Mouse (Mus musculus): ENCODE measurements around the gene Atp6v1e2.

DNA sequence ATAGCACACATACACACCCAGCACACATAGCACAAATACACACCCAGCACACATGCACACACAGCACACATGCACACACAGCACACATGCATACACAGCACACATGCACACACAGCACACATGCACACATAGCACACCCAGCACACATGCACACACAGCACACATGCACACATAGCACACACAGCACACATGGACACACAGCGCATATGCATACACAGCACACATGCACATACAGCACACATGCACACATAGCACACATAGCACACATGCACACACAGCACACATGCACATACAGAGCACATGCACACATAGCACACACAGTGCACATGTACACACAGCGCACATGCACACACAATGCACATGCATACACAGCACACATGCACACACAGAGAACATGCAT is 34.0 kb upstream of the Atp6v1e2 start:
- no peak for TF ChIP-seq CTCF (IDR thresholded peaks at IDR 0.05; ENCODE audit: control insufficient read depth, insufficient read depth, insufficient read length)
- TF ChIP-seq USF1 (IDR thresholded peaks at IDR 0.05; ENCODE audit: low read depth): no peak
- no peak for TF ChIP-seq MAX (IDR thresholded peaks at IDR 0.05)
- no peak for TF ChIP-seq MYOD1 (IDR thresholded peaks at IDR 0.05; ENCODE audit: control insufficient read depth, insufficient read length, low read depth)
- TF ChIP-seq MYOG (IDR thresholded peaks at IDR 0.05; ENCODE audit: control insufficient read depth, extremely low read depth, insufficient read length): no peak
- no peak for TF ChIP-seq CEBPB (IDR thresholded peaks at IDR 0.05; ENCODE audit: low read depth)
- no peak for TF ChIP-seq FOSL1 (IDR thresholded peaks at IDR 0.05; ENCODE audit: insufficient read depth, low read length, poor library complexity, severe bottlenecking)
